Mouse (Mus musculus): Measurements from ENCODE around the gene Hltf. TPM values are rescaled to one million over a fixed set of nuclear protein-coding genes. Genes with fewer than 3 reads are reported as not detected.

Gene Hltf
- polyA plus RNA-seq, 1 experiment from 2014 or later: 29.1 TPM

DNA sequence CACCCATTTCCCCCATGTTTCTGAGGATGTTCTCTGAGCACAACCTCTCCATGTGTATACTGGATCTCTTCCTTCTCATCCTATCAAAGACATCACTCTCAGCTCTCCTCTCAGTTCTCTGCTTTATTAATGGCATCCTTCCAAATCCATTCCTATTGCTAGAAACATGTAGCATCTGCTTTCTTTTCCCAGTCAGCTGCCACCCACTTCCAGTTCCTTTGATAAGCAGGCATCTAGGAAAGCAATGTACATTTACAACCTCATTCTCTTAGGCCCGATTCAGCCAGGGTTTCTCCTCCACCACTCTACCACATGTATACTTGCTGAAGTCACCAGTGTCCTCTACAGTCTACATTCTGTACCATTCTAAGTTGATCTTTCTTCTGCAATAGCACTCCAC is 76.1 kb downstream of the Hltf start:
- 98% methylated on average over 1 of the region's 1 CpGs for WGBS
- no peaks in the 10 kb centered on the region for H3K4me1 ChIP-seq (ENCODE audit: control insufficient read depth, insufficient read depth, low read length)
- no peak for ATAC-seq (ENCODE audit: low FRiP score, low TSS enrichment)

DNA sequence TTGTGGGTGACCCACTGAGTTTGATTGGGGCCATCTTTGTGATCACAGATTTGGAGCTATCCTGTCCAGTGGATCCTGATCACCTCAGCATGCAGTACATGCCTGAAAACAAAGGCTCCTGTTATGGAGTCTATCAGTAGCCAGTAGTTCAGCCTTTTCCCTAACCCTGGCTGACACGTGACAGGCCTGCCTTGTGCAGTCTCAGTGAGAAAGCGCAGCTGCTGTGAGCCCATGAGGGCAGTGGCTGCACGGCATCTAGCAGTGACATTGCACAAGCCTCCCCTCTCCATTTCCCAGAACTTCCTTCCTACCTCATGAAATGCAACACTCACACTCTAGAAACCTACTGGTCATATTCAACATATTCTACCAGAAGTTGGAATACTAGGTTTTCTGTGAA is 76.9 kb downstream of the Hltf start:
- 84% methylated on average over 3 of the region's 3 CpGs for WGBS
- no peak for ATAC-seq (ENCODE audit: low FRiP score, low TSS enrichment)
- H3K4me1 ChIP-seq (ENCODE audit: control insufficient read depth, insufficient read depth, low read length): no peaks in the 10 kb centered on the region
- H3K9me3 ChIP-seq (ENCODE audit: control insufficient read depth, low read length): no peaks in the 10 kb centered on the region
- no peak overlapping the region for H3K4me2 ChIP-seq (ENCODE audit: low read length)
- no peak for DNase-seq
- no peak overlapping the region for H3K4me3 ChIP-seq (replicated peaks; ENCODE audit: low read depth, low read length)
- H3K9ac ChIP-seq (replicated peaks; ENCODE audit: low read length): no peak overlapping the region
- H3K36me3 ChIP-seq (ENCODE audit: control insufficient read depth, insufficient read depth, low read length): no peaks in the 10 kb centered on the region
- H3K27me3 ChIP-seq (ENCODE audit: control insufficient read depth, insufficient read depth, low read length): no peaks in the 10 kb centered on the region
- H3K27ac ChIP-seq (replicated peaks; ENCODE audit: low read depth, low read length): no peak overlapping the region

More for the DNA sequence above, 76.1 kb downstream of the Hltf start:
- DNase-seq: no peak
- H3K4me2 ChIP-seq (ENCODE audit: low read length): no peak overlapping the region
- no peak overlapping the region for H3K27ac ChIP-seq (replicated peaks; ENCODE audit: low read depth, low read length)
- no peaks in the 10 kb centered on the region for H3K9me3 ChIP-seq (ENCODE audit: control insufficient read depth, low read length)
- H3K36me3 ChIP-seq (ENCODE audit: control insufficient read depth, insufficient read depth, low read length): no peaks in the 10 kb centered on the region
- H3K27me3 ChIP-seq (ENCODE audit: control insufficient read depth, insufficient read depth, low read length): no peaks in the 10 kb centered on the region
- no peak overlapping the region for H3K4me3 ChIP-seq (replicated peaks; ENCODE audit: low read depth, low read length)
- no peak overlapping the region for H3K9ac ChIP-seq (replicated peaks; ENCODE audit: low read length)

GRCm38 (mm10) chr3:20136868-20137581 is 79.4 kb downstream of the Hltf start:
- Histone ChIP-seq H3K27me3 (ENCODE audit: control insufficient read depth, insufficient read depth, low read length) (no peaks in the 10 kb centered on the region), H3K9ac (replicated peaks; ENCODE audit: low read length) (no peak overlapping the region), H3K4me2 (ENCODE audit: low read length) (no peak overlapping the region), H3K4me1 (ENCODE audit: control insufficient read depth, insufficient read depth, low read length) (no peaks in the 10 kb centered on the region), H3K36me3 (ENCODE audit: control insufficient read depth, insufficient read depth, low read length) (no peaks in the 10 kb centered on the region), H3K27ac (replicated peaks; ENCODE audit: low read depth, low read length) (no peak overlapping the region), H3K4me3 (replicated peaks; ENCODE audit: low read depth, low read length) (no peak overlapping the region), H3K9me3 (ENCODE audit: control insufficient read depth, low read length) (no peaks in the 10 kb centered on the region)
- 88% methylated on average over 9 of the region's 9 CpGs for WGBS
- DNase-seq (no peak), ATAC-seq (ENCODE audit: low FRiP score, low TSS enrichment) (no peak)

GRCm38 (mm10) chr3:20141240-20141639 is 83.6 kb downstream of the Hltf start:
- Histone ChIP-seq H3K4me2 (ENCODE audit: low read length) (no peak overlapping the region), H3K27ac (replicated peaks; ENCODE audit: low read depth, low read length) (no peak overlapping the region), H3K4me3 (replicated peaks; ENCODE audit: low read depth, low read length) (no peak overlapping the region), H3K9me3 (ENCODE audit: control insufficient read depth, low read length) (no peaks in the 10 kb centered on the region), H3K4me1 (ENCODE audit: control insufficient read depth, insufficient read depth, low read length) (no peaks in the 10 kb centered on the region), H3K27me3 (ENCODE audit: control insufficient read depth, insufficient read depth, low read length) (no peaks in the 10 kb centered on the region), H3K9ac (replicated peaks; ENCODE audit: low read length) (no peak overlapping the region), H3K36me3 (ENCODE audit: control insufficient read depth, insufficient read depth, low read length) (no peaks in the 10 kb centered on the region)
- no peak for ATAC-seq (ENCODE audit: low FRiP score, low TSS enrichment)
- no peak for DNase-seq

DNA sequence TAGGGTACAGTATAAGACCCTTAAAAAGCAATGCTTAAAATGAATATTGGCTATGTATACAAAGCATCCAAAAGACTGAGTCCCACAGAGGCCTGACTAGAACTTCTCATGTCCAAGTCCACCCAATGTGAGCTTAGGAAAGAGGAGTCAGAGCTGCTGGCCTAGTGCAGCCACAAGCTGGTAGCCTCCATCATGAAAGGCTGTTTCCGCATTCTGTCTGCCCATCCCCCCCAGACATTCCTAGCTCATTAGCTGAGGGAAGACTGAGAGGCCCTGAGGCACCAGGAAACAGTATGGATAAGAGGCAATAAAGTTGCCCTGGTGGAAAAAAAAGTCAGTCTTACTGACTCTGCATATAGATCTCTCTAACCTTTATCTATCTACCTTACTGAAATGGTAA is 84.1 kb downstream of the Hltf start:
- DNase-seq: peak; percentile 11
- Histone ChIP-seq H3K9ac (replicated peaks; ENCODE audit: low read length) (no peak overlapping the region), H3K9me3 (ENCODE audit: control insufficient read depth, low read length) (no peaks in the 10 kb centered on the region), H3K36me3 (ENCODE audit: control insufficient read depth, insufficient read depth, low read length) (no peaks in the 10 kb centered on the region), H3K27me3 (ENCODE audit: control insufficient read depth, insufficient read depth, low read length) (no peaks in the 10 kb centered on the region), H3K4me3 (replicated peaks; ENCODE audit: low read depth, low read length) (no peak overlapping the region), H3K4me1 (ENCODE audit: control insufficient read depth, insufficient read depth, low read length) (no peaks in the 10 kb centered on the region), H3K27ac (replicated peaks; ENCODE audit: low read depth, low read length) (no peak overlapping the region), H3K4me2 (ENCODE audit: low read length) (no peak overlapping the region)
- 55% methylated on average over 1 of the region's 1 CpGs for WGBS
- no peak for ATAC-seq (ENCODE audit: low FRiP score, low TSS enrichment)

DNA sequence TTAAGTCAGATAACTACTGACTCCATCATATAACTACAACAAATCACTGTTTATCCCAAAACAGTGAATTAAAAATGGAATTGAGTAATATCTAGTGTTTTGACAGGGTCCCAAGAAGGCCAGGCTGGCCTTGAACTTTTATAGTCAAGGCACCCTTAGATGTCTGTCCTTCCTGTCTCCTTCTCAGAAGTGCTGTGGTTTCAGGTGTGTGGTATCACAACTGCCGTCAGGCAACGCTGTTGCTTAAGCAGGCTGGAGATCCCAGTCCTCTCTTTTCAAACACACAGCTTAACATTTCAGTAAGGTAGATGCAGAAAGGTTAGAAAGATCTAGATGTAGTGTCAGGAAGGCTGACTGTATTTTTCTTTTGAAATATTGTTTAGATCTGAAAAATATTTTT is 84.5 kb downstream of the Hltf start:
- H3K4me3 ChIP-seq (replicated peaks; ENCODE audit: low read depth, low read length): no peak overlapping the region

GRCm38 (mm10) chr3:20142576-20142975 is 85.0 kb downstream of the Hltf start:
- DNase-seq (no peak), ATAC-seq (ENCODE audit: low FRiP score, low TSS enrichment) (no peak)
- Histone ChIP-seq H3K9me3 (ENCODE audit: control insufficient read depth, low read length) (no peaks in the 10 kb centered on the region), H3K4me2 (ENCODE audit: low read length) (no peak overlapping the region), H3K4me3 (replicated peaks; ENCODE audit: low read depth, low read length) (no peak overlapping the region), H3K36me3 (ENCODE audit: control insufficient read depth, insufficient read depth, low read length) (no peaks in the 10 kb centered on the region), H3K9ac (replicated peaks; ENCODE audit: low read length) (no peak overlapping the region), H3K27me3 (ENCODE audit: control insufficient read depth, insufficient read depth, low read length) (no peaks in the 10 kb centered on the region), H3K4me1 (ENCODE audit: control insufficient read depth, insufficient read depth, low read length) (no peaks in the 10 kb centered on the region), H3K27ac (replicated peaks; ENCODE audit: low read depth, low read length) (no peak overlapping the region)
- WGBS: 83% methylated on average over 3 of the region's 3 CpGs

More for the DNA sequence above, 84.5 kb downstream of the Hltf start:
- no peaks in the 10 kb centered on the region for H3K36me3 ChIP-seq (ENCODE audit: control insufficient read depth, insufficient read depth, low read length)
- 90% methylated on average over 2 of the region's 2 CpGs for WGBS
- H3K4me2 ChIP-seq (ENCODE audit: low read length): no peak overlapping the region
- no peak overlapping the region for H3K27ac ChIP-seq (replicated peaks; ENCODE audit: low read depth, low read length)
- no peaks in the 10 kb centered on the region for H3K9me3 ChIP-seq (ENCODE audit: control insufficient read depth, low read length)
- DNase-seq (no peak), ATAC-seq (ENCODE audit: low FRiP score, low TSS enrichment) (no peak)
- no peaks in the 10 kb centered on the region for H3K4me1 ChIP-seq (ENCODE audit: control insufficient read depth, insufficient read depth, low read length)
- H3K27me3 ChIP-seq (ENCODE audit: control insufficient read depth, insufficient read depth, low read length): no peaks in the 10 kb centered on the region
- no peak overlapping the region for H3K9ac ChIP-seq (replicated peaks; ENCODE audit: low read length)

- Histone ChIP-seq H3K27me3 (ENCODE audit: control insufficient read depth, insufficient read depth, low read length) (no peaks in the 10 kb centered on the region), H3K4me2 (ENCODE audit: low read length) (no peak overlapping the region), H3K9me3 (ENCODE audit: control insufficient read depth, low read length) (no peaks in the 10 kb centered on the region), H3K4me3 (replicated peaks; ENCODE audit: low read depth, low read length) (no peak overlapping the region), H3K9ac (replicated peaks; ENCODE audit: low read length) (no peak overlapping the region), H3K4me1 (ENCODE audit: control insufficient read depth, insufficient read depth, low read length) (no peaks in the 10 kb centered on the region), H3K27ac (replicated peaks; ENCODE audit: low read depth, low read length) (no peak overlapping the region), H3K36me3 (ENCODE audit: control insufficient read depth, insufficient read depth, low read length) (no peaks in the 10 kb centered on the region)
- ATAC-seq (ENCODE audit: low FRiP score, low TSS enrichment) (no peak), DNase-seq (no peak)
- WGBS: 53% methylated on average over 3 of the region's 3 CpGs
Measured at GRCm38 (mm10) chr3:20143726-20144125, 86.1 kb downstream of the Hltf start.

- Histone ChIP-seq H3K9me3 (ENCODE audit: control insufficient read depth, low read length) (no peaks in the 10 kb centered on the region), H3K36me3 (ENCODE audit: control insufficient read depth, insufficient read depth, low read length) (no peaks in the 10 kb centered on the region), H3K4me2 (ENCODE audit: low read length) (no peak overlapping the region), H3K27me3 (ENCODE audit: control insufficient read depth, insufficient read depth, low read length) (no peaks in the 10 kb centered on the region), H3K4me1 (ENCODE audit: control insufficient read depth, insufficient read depth, low read length) (no peaks in the 10 kb centered on the region), H3K9ac (replicated peaks; ENCODE audit: low read length) (no peak overlapping the region), H3K27ac (replicated peaks; ENCODE audit: low read depth, low read length) (no peak overlapping the region), H3K4me3 (replicated peaks; ENCODE audit: low read depth, low read length) (no peak overlapping the region)
- ATAC-seq (ENCODE audit: low FRiP score, low TSS enrichment): no peak
- 21% methylated on average over 2 of the region's 2 CpGs for WGBS
- DNase-seq: no peak
Measured at GRCm38 (mm10) chr3:20144401-20144800, 86.8 kb downstream of the Hltf start.
